Mouse (Mus musculus) CD4-positive naive resting alpha-beta T cell, adult 76 days (primary cell): Measurements from ENCODE around the gene Ppfia2. TPM values are rescaled to one million over a fixed set of nuclear protein-coding genes. Genes with fewer than 3 reads are reported as not detected.

Experiments used
- total RNA-seq: library from RNA; stranded (reverse); gene quantifications from one replicate; pipeline ENCODE4 v1.2.4, GENCODE M21; 2023

Gene Ppfia2
- not detected for total RNA-seq

GRCm38 (mm10) chr10:106469855-106470532 lies at the start of gene Ppfia2:
Gene Ppfia2, plus strand, starts transcription at chr10:106470339.

